Mouse (Mus musculus): Measurements from ENCODE around the gene H2al1d. TPM values are rescaled to one million over a fixed set of nuclear protein-coding genes. Genes with fewer than 3 reads are reported as not detected.
"Not testable (repeated sequence)": the region's sequence is repeated elsewhere in the genome, so short reads cannot be mapped to it uniquely, and the experiment has no call there.

The H2al1d gene
- polyA plus RNA-seq, 1 experiment from 2014 or later: not detected

GRCm38 (mm10) chrX:11311634-11312033 lies 3.0 kb downstream of the H2al1d start, which contains the start of gene H2al1e:
TSS of gene H2al1e (plus strand) at chrX:11311934.
- H3K9ac ChIP-seq; H3K4me2 ChIP-seq; H3K36me3 ChIP-seq; H3K4me1 ChIP-seq; H3K27ac ChIP-seq; H3K4me3 ChIP-seq; ATAC-seq (ENCODE audit: borderline replicate concordance, extremely low read depth, low FRiP score, low TSS enrichment); H3K27me3 ChIP-seq; H3K9me3 ChIP-seq: not testable (repeated sequence)
- no CpG with 5 or more reads among the region's 3 CpGs for WGBS

DNA sequence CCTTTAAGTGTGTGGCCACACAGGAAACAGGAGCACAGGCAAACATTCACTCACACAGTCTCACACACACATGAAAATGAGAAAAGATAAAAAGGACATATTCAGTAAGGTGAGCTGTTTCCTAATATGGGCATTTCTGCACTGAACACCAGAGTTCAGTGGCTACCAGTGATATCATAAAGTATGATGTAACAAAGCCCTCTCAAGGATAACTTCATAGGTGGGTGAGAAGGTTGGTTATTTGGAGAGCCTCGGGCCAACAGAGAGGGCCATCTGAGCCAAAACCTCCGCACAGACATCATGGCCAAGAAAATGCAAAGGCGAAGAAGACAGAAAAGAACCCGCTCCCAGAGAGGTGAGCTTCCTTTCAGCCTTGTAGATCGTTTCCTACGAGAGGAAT lies 6.2 kb downstream of the H2al1d start, which contains the start of gene H2al1f:
H2al1f (plus strand) TSS at position 301 of the 400 bp plus-strand sequence.
- not testable (repeated sequence) for H3K4me2 ChIP-seq; H3K9me3 ChIP-seq; H3K27ac ChIP-seq; H3K4me3 ChIP-seq; H3K4me1 ChIP-seq; ATAC-seq (ENCODE audit: borderline replicate concordance, extremely low read depth, low FRiP score, low TSS enrichment); H3K9ac ChIP-seq; H3K36me3 ChIP-seq; H3K27me3 ChIP-seq
- no CpG with 5 or more reads among the region's 6 CpGs for WGBS

DNA sequence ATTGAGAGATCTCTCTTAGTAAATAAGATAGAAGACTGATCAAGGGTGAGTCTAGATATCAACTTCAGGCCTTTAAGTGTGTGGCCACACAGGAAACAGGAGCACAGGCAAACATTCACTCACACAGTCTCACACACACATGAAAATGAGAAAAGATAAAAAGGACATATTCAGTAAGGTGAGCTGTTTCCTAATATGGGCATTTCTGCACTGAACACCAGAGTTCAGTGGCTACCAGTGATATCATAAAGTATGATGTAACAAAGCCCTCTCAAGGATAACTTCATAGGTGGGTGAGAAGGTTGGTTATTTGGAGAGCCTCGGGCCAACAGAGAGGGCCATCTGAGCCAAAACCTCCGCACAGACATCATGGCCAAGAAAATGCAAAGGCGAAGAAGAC lies 9.3 kb downstream of the H2al1d start, which contains the start of gene H2al1g:
H2al1g (plus strand) TSS at position 301 of the 400 bp plus-strand sequence.
- not testable (repeated sequence) for H3K9me3 ChIP-seq; H3K27me3 ChIP-seq; H3K36me3 ChIP-seq; H3K4me3 ChIP-seq; ATAC-seq (ENCODE audit: borderline replicate concordance, extremely low read depth, low FRiP score, low TSS enrichment); H3K4me1 ChIP-seq; H3K27ac ChIP-seq; H3K9ac ChIP-seq; H3K4me2 ChIP-seq
- no CpG with 5 or more reads among the region's 3 CpGs for WGBS

GRCm38 (mm10) chrX:11321192-11321591 lies 12.6 kb downstream of the H2al1d start, which contains the start of gene H2al1h:
TSS of gene H2al1h (plus strand) at chrX:11321492.
- H3K4me2 ChIP-seq; ATAC-seq (ENCODE audit: borderline replicate concordance, extremely low read depth, low FRiP score, low TSS enrichment): not testable (repeated sequence)
- WGBS: no CpG with 5 or more reads among the region's 6 CpGs

DNA sequence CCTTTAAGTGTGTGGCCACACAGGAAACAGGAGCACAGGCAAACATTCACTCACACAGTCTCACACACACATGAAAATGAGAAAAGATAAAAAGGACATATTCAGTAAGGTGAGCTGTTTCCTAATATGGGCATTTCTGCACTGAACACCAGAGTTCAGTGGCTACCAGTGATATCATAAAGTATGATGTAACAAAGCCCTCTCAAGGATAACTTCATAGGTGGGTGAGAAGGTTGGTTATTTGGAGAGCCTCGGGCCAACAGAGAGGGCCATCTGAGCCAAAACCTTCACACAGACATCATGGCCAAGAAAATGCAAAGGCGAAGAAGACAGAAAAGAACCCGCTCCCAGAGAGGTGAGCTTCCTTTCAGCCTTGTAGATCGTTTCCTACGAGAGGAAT lies 15.7 kb downstream of the H2al1d start, which contains the start of gene H2al1i:
H2al1i (plus strand) TSS at position 301 of the 400 bp plus-strand sequence.
- H3K27me3 ChIP-seq; H3K36me3 ChIP-seq; H3K9me3 ChIP-seq; H3K9ac ChIP-seq; H3K4me3 ChIP-seq; H3K27ac ChIP-seq; ATAC-seq (ENCODE audit: borderline replicate concordance, extremely low read depth, low FRiP score, low TSS enrichment); H3K4me1 ChIP-seq; H3K4me2 ChIP-seq: not testable (repeated sequence)
- 89% methylated on average over 3 of the region's 5 CpGs for WGBS

More at GRCm38 (mm10) chrX:11321192-11321591, 12.6 kb downstream of the H2al1d start, which contains the start of gene H2al1h:
- not testable (repeated sequence) for H3K4me1 ChIP-seq, H3K27me3 ChIP-seq, H3K36me3 ChIP-seq, H3K4me3 ChIP-seq, H3K9me3 ChIP-seq, H3K9ac ChIP-seq, H3K27ac ChIP-seq

- H3K4me3 ChIP-seq; H3K27me3 ChIP-seq; H3K4me1 ChIP-seq; H3K9ac ChIP-seq; H3K4me2 ChIP-seq; H3K36me3 ChIP-seq; ATAC-seq (ENCODE audit: borderline replicate concordance, extremely low read depth, low FRiP score, low TSS enrichment); H3K27ac ChIP-seq; H3K9me3 ChIP-seq: not testable (repeated sequence)
- 92% methylated on average over 2 of the region's 2 CpGs for WGBS
These were observed 18.9 kb downstream of the H2al1d start, which contains the start of gene H2al1j for GRCm38 (mm10) chrX:11327522-11327921. TSS of gene H2al1j (plus strand) at chrX:11327822.

DNA sequence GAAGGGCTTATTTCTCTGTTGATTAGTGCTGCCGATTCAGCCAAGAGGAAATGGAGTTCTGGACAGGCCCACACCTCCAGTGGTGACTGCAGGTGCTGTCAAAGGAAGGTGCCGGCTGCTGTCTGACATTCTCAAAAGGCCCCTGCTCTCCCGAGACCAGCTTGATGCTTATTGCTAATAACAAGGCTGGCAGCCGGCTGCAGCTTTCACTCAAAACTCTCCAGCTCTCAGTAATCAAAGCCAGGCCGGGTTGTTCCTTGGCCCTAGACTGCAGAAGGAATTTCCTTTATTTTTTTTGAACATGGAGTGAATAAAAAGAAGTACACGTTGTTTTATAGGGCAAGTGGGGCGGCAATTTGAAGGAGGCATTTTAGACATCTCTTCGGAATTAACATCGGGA lies 37.1 kb downstream of the H2al1d start:
- H3K27ac ChIP-seq: no peak overlapping the region

GRCm38 (mm10) chrX:11346756-11347155 lies 38.1 kb downstream of the H2al1d start:
- H3K4me1 ChIP-seq: no peaks in the 10 kb centered on the region
- H3K36me3 ChIP-seq: no peaks in the 10 kb centered on the region
- no peak overlapping the region for H3K9ac ChIP-seq
- no peaks in the 10 kb centered on the region for H3K27me3 ChIP-seq
- no peak overlapping the region for H3K4me3 ChIP-seq
- H3K27ac ChIP-seq: no peak overlapping the region
- WGBS: 87% methylated on average over 3 of the region's 3 CpGs
- no peak for ATAC-seq (ENCODE audit: borderline replicate concordance, extremely low read depth, low FRiP score, low TSS enrichment)
- no peaks in the 10 kb centered on the region for H3K9me3 ChIP-seq
- no peak overlapping the region for H3K4me2 ChIP-seq

More for the DNA sequence above, 37.1 kb downstream of the H2al1d start:
- Histone ChIP-seq H3K4me3 (no peak overlapping the region), H3K9ac (no peak overlapping the region), H3K4me1 (no peaks in the 10 kb centered on the region), H3K27me3 (no peaks in the 10 kb centered on the region), H3K9me3 (no peaks in the 10 kb centered on the region), H3K4me2 (no peak overlapping the region), H3K36me3 (no peaks in the 10 kb centered on the region)
- ATAC-seq (ENCODE audit: borderline replicate concordance, extremely low read depth, low FRiP score, low TSS enrichment): no peak
- WGBS: 62% methylated on average over 9 of the region's 9 CpGs

Other genes starting within 250 kb of the H2al1d start
- not detected in 2 replicates for gene H2al1a, start 9.6 kb upstream of the H2al1d start, polyA plus RNA-seq (2015; fragmentation: Nextera tagmentation; extraction: Ambion mirVana)
- gene H2al1b, start 6.4 kb upstream of the H2al1d start, polyA plus RNA-seq (2015; fragmentation: Nextera tagmentation; extraction: Ambion mirVana): not detected in 2 replicates
- not detected in 2 replicates for gene H2al1c, start 3.2 kb upstream of the H2al1d start, polyA plus RNA-seq (2015; fragmentation: Nextera tagmentation; extraction: Ambion mirVana)
- not detected in 2 replicates for gene H2al1e, start 3.1 kb downstream of the H2al1d start, polyA plus RNA-seq (2015; fragmentation: Nextera tagmentation; extraction: Ambion mirVana)
- not detected in 2 replicates for gene H2al1f, start 6.3 kb downstream of the H2al1d start, polyA plus RNA-seq (2015; fragmentation: Nextera tagmentation; extraction: Ambion mirVana)
- not detected in 2 replicates for gene H2al1g, start 9.4 kb downstream of the H2al1d start, polyA plus RNA-seq (2015; fragmentation: Nextera tagmentation; extraction: Ambion mirVana)
- gene H2al1h, start 12.7 kb downstream of the H2al1d start, polyA plus RNA-seq (2015; fragmentation: Nextera tagmentation; extraction: Ambion mirVana): not detected in 2 replicates
- gene H2al1i, start 15.8 kb downstream of the H2al1d start, polyA plus RNA-seq (2015; fragmentation: Nextera tagmentation; extraction: Ambion mirVana): not detected in 2 replicates
- gene H2al1j, start 19.0 kb downstream of the H2al1d start, polyA plus RNA-seq (2015; fragmentation: Nextera tagmentation; extraction: Ambion mirVana): not detected in 2 replicates

All from lung, embryonic 15.5 days (tissue).